Mouse (Mus musculus) 3134 (cell line): ENCODE results near the gene Gm37240.

Experiments used
- DNase-seq: peaks from one replicate; pipeline ENCODE4 v3.0.0-alpha.2; 2011; ENCODE audit warnings: low spot score; ENCODE audit not compliant: insufficient read length; ENCODE audit errors: extremely low read depth

Gene Gm37240

DNA sequence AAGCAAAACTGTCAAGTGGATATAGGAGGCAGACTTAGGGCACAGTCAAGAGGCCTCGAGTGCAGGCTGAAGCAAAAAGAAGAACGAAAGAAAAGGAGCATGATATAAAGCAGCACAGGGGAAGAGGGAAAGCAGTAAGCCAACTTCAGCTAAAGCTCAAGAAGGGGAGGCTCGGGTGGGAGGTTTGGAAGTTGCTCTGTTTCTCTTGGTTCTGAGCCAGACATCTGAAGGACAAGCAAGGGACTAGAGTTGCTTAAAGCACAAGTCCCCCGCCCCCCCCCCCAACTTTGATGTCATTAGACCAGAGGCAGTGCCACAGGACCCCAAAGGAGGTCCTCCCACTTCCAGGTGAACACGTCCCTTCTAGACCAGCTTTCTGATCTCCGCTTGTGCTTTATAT is 433.3 kb downstream of the Gm37240 start:
- DNase-seq = no peak

DNA sequence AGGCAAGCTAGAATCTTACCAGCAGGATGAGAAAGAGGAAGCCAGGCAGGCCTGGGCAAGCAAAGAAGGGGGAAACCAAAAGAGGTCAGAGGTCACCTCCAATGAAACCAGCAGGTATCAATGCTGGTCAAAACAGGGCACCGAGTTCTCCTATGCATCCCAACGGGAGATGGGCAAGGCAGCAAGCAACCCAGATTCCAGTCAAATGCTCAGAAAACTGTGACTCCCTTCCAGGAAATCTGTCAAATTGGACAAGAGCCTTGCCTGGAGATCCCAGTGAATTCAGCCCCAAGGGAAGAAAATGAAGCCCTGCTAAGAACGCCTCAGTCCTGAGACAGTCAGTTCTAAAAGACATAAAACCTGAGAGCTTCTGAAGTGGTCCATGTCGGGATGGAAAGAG is 437.9 kb downstream of the Gm37240 start:
- DNase-seq = no peak

DNA sequence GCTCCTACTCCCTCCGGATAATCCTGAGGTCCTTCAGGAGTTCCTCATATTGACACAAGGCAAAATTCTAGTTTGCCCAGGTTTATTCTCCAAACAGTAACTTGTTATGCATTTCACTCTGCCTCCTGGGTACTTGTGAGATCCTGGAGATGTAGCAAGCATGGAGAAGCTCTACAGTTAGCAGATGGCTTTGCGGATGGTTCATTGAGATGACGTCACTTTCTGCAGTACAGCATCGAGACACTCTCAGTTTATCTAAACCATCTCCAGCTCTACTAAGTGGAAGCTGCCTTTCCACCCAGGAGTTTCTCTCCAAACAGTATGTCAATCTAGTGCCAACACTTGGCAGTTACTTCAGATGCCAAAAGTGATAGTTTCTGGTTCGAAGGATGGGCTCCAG is 444.5 kb downstream of the Gm37240 start:
- no peak for DNase-seq

DNA sequence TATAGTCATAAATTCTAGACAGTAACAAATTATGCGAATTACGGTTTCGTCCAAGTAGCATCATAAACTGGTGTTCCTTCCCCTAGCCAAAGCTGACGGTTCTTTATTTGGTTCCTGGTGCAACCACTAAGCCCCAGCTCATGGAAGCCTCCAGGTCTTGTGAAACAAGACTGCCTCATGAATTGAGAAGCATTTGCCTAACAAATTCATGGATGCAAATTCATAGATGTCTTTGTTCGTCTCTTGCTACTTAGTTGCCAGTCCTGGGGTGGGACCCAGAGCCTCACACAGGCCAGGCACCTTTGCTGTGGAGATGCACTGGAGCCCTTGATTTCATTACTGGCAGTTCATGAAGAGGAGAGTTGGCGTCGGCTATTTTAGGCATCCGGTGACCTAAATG is 445.1 kb downstream of the Gm37240 start:
- DNase-seq = no peak

DNA sequence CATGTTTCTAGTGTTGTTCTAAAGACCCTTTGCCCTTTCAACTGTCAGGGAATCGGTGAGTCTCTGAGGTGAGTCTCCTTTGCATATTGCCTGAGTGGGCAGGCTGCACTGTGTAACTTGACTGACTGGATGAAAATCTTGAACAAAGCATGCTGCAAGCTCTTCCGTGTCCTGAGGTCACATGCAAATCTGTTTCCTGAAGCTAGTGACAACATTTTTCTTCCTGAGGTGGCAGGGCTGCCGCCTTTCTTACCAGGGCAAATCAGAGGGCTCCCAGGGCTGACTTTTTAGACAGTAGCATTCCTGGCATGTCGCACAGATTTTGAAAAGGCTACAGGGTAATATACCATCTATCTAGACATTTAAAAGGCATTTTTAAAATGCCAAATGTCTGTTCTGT is 451.9 kb downstream of the Gm37240 start:
- DNase-seq = no peak

DNA sequence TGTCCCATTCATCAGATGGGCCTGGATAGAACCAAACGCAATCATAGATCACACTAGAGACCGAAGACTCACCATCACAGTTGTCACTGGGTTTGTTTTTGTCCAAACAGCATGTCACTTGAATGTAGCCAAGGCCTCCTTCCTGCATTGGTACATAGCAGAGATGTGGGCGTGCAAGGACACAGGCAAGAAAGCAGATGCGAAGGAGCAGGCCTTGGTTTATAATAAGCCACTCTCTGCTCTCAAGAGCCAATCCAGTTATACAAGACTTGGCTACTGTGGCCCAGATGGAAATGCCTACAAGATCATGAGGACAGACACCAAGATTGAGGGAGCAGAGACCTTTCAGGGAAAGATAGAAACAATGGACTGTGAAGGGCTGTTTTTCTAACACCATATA is 456.1 kb downstream of the Gm37240 start:
- DNase-seq = no peak

DNA sequence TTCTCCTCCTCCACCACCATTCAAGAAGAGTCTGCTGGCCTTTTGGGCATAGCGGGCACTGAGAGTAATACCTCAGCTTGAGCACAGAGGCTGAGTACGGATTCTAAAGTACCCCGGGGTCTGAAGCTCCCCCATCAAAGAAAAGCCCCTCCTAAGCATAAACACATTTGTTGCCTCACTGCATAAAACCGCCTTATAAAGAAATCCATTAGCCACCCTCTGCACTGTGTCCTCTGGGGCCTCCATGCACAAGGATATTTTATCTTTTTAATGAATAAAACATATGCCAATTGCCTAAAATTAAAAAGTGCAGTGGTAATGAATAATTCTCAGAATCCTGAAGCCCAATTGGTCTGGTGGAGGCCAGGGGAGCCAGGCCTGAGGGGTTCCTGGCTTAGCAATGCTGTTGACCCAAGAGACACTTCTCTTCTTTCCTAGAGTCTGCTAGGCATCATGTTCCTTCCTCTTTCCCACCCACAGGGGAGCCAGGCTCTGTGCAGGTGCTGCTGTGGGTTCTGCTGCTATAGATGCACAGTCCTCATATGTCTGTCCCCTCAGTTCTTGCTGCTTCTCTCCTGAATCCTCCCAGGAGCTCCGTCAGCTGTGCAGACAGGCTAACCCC is 463.8 kb downstream of the Gm37240 start:
- no peak for DNase-seq

DNA sequence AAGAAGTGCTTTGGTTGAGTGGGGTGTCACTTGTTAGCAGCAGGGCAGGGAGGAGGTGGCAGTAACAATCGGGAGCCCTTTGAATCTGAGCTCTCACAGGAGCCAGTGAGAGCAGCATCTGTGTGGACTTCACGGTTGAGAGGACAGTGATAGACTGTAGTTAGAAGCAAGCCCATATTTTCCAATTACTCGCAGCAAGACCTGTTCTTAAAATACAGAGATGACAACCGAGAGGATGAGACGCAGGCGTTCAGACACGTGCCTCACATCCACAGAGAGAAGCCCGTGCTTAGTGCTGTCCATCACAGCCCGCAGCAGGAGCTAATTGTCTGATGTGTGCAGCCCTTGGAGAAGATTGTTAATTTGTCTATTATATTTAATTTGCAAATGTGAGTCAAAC is 465.9 kb downstream of the Gm37240 start:
- DNase-seq = no peak

DNA sequence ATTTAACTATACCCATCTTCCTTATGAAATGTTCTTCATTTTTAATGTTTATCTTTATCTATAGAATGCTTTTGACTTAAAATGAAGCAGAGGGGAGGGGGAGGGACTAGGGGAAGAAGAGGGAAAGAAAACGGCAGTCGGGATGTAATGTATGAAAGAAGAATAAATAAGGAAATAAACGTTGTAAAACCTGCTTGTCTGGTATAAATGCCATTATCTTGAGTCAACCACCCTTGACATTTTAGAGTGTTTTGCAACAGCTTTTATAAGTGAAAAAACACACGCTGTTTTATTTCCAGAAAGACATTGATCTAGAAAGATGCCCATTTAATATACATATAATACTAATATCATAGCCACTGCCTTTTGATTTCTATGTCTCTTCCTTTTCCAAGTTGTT is 469.7 kb downstream of the Gm37240 start:
- DNase-seq = no peak

DNA sequence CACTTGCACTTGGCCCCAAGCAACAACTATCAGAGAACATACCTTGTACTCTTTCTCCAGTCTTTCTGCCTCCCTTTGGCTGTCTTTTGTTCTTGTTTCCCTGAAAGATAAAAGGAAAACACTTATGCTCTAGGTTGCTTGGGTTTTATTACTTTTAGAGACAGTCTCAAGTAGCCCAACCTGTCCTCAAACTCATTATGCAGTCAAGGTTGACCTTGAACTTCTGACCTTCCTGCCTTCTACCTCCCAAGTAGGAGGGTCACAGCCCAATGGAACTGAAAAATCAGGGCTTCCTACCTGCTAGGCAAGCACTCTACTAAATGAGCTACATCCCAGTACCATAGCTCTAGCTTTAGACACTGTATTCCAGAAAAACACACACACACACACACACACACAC is 488.5 kb downstream of the Gm37240 start:
- DNase-seq = no peak

DNA sequence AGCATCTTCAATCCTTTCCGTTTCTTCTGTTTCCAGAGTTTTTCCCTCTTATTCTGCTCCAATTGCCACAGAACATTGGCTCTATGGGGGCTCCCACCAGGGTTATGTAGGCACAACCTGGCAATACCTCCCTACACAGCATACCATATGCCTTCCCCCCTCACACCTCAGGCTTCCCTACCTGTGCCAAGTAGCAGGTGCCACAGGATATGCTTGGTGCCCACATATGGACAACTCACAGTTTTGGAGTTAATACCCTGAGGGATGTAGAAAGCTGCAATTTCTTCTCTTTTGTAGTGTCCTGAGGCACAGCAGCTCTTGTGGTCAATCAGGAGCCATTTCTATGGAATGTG is 488.9 kb downstream of the Gm37240 start:
- no peak for DNase-seq

DNA sequence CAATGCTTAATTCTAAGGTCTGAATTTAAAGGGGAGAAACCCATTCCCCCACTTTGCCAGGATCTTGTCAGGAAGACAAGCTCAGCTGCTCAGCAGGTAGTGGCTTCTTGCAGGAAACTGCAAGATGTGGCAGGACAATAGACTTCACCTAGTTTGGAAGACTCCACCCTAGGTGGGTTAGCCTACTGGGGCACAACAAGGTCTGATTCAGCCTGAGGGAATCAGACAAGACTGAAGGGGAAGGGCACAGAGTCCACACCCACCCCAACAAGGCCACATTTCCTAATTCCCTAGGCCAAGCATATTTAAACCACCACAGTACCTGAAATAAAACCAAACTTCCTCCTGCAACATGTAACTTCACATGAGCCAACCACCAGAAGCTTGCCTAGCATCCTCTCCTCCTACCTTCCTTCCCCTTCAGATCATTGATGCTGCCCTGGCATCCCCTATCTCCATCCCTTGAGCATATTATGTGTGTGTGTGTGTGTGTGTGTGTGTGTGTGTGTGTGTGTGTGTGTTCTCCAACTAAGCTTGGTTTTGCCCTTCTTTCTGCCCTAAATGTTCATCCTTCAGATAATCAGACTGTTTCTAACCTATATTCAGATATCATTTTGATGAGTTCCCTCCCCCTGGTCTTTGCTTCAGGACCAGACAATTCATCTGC is 489.4 kb downstream of the Gm37240 start:
- DNase-seq = no peak

DNA sequence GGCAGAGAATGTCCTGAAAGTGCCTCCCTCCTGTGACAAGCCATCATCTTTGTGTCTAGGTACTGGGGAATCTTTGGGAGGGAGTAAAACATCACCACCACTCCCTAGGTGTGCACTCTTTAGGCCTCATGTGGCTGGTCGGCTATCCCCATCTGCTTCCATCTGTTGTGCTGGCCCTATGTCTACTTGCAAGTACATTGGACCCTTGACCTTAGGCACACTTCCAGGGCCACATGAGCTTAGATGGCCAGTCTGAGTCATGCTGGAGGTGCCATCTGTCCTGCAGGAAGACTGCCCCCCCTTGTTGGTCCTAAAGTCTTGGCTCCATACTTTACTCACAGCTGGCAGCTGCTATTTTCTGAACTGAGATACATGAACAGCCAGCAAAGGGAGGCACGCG is 493.9 kb downstream of the Gm37240 start:
- no peak for DNase-seq

DNA sequence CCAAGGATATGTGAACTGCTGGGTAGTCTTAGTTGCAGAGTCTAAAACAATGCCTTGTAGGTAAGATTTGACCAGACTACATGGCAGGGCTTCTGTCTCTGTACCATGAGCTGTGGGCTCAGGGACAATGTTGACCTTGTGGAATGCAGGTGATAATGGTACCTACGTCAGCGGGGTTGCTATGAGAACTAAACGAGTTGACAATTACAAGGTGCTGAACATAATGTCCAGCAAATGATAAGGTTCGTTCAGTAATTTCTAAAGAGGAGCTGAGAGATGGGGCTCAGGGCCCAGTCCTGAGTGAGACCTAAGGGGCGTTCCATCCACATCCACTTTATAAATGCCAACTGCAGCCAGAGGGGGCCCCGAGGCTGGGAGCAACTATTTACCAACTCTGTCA is 495.6 kb downstream of the Gm37240 start:
- DNase-seq = no peak

DNA sequence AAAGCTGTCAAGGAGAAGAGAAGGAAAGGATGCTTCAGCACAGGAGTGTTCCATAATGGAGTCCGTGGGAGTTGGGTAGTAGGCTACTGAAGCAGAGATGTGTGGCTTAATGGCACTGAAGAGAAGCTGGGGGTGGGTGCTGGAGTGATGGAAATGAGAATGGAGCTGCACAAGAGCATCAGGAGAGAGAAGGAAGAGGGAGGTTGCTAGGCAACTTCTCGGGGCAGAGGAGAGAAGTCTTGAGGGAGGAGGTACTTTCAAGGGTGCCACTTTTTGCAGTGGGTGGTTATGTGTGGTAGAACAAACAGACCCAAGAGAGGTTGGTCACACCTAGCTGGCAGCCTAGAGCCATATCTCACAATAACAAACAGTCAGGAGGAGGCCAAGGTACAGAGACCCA is 496.2 kb downstream of the Gm37240 start:
- DNase-seq = no peak

DNA sequence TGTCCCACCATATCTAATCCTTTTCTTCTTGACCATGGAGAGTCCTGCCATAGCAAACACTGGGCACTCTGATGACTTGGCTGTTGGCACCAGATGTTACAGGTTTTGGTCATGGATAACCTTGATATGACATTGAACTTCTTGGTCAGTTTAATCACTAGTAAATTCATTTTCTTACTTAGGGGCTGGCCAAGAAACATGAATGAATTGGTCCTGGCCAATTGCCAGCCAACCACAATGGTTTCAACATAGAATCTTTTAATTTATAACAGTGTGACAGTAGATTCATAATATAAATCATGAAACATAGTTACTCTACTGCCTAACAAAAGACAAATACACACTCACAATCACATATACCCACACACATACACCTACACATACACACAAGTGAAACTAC is 501.9 kb downstream of the Gm37240 start:
- no peak for DNase-seq

DNA sequence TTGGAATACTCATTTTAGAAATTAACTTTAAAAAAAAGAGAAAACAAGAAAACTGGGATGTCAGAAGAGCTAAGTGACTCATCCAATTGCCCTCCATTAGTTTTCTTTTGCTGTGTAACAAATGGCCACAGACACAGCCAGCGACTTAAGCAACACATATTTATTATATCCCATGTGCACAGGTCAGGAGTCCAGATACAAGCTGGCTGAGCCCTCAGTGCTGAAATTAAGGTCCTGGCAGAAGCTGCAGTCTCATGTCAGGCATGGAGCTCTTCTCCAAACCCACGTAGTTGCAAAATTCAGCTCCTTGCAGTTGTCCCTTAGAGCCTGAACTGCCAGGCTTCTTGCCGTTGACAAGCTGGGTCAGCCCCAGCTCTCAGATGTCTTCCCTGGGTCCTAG is 504.0 kb downstream of the Gm37240 start:
- DNase-seq = no peak

DNA sequence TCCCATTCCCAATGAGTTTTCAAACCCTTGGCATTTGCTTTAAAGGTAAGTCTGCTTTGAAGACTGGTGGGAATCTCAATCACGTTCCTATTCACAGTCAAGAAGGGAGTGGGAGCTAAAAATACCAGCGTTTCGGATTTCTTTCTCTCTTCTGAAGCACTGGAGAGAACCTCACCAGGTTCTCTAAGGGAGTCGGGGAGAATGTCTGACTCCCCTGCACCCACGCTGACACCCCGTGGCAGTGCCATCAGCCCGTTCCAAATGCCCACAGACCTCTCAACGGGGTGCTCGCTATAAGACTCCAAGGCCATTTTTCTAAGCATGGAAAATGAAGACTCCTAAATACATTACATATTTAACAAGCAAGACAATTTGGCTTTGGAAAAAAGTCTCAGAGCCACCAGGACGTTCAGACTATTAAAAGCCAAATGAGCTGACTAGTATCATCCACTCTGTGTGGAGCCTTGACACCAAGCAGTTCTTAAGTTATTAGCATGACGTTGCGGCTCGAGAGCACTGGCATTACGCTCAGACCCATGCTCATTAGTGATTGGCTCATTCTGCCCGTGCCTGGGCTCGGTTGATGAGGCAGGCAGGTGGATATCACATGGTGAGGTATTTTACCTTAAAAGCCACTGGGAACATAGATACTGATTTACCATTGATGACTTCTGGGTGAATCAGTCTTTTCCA is 508.5 kb downstream of the Gm37240 start:
- no peak for DNase-seq

DNA sequence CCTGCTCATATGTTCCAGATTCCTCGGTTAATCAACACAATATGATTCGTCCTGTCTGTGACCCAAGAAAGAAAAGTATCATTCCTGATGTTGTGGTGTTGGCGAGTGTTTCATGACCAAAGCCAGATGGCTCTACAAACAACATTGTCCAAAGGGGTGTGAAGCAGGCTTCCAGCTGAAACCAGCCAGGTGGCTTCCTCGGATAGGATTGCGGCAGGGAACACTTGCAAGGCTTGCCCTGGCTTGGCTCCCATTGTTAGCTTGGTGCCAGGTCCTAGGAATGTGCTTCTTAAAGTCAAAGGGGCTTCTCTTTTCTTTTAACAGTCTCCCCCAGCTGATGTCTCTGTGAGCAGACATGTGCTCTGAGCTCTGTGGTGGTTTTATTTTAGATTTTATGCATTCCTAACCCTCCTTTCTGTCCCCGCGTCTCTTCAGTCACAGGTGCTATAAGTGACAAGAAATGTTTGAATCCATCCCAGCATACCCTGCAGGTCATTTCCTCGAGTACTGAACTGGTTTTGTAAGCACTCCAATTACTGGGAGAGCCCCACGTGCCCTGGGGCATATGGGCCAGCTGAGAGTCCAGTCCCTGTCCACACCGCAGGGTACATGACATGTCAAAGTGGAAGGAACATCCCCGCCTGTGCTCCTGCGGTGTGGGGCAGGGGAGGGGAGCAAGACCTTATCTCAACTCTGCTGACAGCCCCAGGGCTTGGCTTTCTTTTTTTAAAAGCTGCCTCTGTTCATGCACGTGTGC is 509.2 kb downstream of the Gm37240 start:
- DNase-seq = no peak

DNA sequence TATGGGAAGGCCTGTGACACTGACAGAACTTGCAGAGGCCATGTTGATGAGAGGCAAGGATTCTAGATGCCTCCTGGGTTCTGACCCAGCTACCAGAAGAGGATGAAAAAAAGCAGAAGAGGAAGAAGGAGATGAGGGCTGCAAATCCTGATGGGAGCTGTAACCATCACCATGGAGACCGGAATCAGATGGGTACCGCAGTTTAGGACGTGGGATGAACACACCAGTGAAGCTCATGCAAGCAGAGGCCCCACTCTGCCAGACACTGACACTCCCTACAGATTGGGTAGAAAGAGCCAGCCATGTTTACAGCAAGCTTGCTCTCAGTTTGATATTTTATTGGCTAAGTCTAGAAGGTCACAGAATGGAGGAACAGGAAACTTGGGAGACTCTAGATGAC is 509.8 kb downstream of the Gm37240 start:
- DNase-seq = no peak

DNA sequence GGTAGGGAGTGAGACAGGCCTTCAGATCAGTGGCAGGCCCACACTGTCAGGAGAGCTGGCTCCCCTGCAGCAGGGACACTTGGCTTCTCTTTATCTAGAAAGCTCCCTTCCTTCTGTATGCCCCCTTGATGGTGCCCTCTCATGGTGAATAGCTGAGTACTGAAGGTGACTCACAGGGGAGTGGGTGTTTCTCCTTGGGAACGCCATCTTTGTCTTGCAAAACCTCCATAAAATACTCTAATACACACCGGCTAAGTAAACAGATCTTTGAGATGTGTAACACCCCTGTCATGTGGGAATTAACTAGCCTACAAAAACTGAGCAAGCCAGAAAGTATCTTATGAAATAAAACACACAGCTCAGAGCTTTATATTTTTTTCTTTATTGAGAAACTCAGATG is 510.8 kb downstream of the Gm37240 start:
- no peak for DNase-seq

DNA sequence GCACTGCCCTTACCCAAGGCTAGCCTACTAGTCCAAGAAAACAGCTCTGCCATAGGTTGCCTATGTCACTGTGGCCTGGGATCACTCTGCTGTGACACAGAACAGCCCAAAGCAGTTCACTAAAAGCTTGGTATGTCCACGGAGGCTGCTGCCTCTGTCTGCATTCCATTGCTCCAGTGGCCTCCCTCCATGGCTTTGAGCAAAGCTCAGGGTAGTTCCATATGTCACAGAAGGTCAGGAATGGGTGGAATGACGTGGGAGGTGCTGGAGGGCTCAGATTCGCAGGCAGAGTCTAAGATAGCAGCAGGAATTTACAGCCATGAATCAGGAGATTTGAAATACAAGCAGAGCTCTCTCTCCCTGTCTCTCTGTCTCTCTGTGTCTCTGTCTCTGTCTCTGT is 514.3 kb downstream of the Gm37240 start:
- DNase-seq = no peak
